Mouse (Mus musculus) kidney, embryonic 15.5 days (tissue): ENCODE data around the gene Srbd1. TPM values are rescaled to one million over a fixed set of nuclear protein-coding genes. Genes with fewer than 3 reads are reported as not detected.

Experiments
- ATAC-seq: fragments of 200-750 bp; cut with Nextera tagmentation; replicated peaks from 2 replicates; pipeline ENCODE4 v1.8.0; 2017; ENCODE audit warnings: moderate TSS enrichment; ENCODE audit not compliant: low FRiP score
- H3K27ac ChIP-seq: fragments of 300-500 bp; sonication (generic); 2 replicates; pipeline ENCODE4 v1.5.1; 2015; ENCODE audit warnings: mild to moderate bottlenecking, inconsistent platforms
- H3K27me3 ChIP-seq: fragments of 300-500 bp; sonication (generic); 2 replicates; pipeline ENCODE4 v1.6.1; 2015; ENCODE audit warnings: inconsistent platforms
- H3K36me3 ChIP-seq: fragments of 300-500 bp; sonication (generic); 2 replicates; pipeline ENCODE4 v1.6.1; 2015; ENCODE audit warnings: inconsistent platforms
- H3K4me1 ChIP-seq: fragments of 300-500 bp; sonication (generic); 2 replicates; pipeline ENCODE4 v1.6.1; 2015; ENCODE audit warnings: inconsistent platforms
- H3K4me2 ChIP-seq: fragments of 300-500 bp; sonication (generic); 2 replicates; pipeline ENCODE4 v1.6.1; 2015; ENCODE audit warnings: moderate library complexity, mild to moderate bottlenecking, inconsistent platforms
- H3K4me3 ChIP-seq: fragments of 300-500 bp; sonication (generic); replicated peaks from 2 replicates; pipeline ENCODE4 v1.5.1; 2015; ENCODE audit warnings: mild to moderate bottlenecking, inconsistent platforms
- H3K9ac ChIP-seq: fragments of 300-500 bp; sonication (generic); 2 replicates; pipeline ENCODE4 v1.6.1; 2015; ENCODE audit warnings: mild to moderate bottlenecking, inconsistent platforms
- H3K9me3 ChIP-seq: fragments of 300-500 bp; sonication (generic); replicated peaks from 2 replicates; pipeline ENCODE4 v1.6.1; 2016; ENCODE audit warnings: inconsistent platforms
- WGBS: fragments of 180-500 bp; shearing (Covaris S2); methylation state at CpG from one replicate; pipeline ENCODE4 v1.1.7; 2015; ENCODE audit warnings: mixed read lengths; 5-methylcytosine and 5-hydroxymethylcytosine counted together
- polyA plus RNA-seq: library from polyadenylated mRNA; unstranded; fragments of >200 nt; fragmentation: Nextera tagmentation; extraction: Ambion mirVana; gene quantifications from 2 replicates; pipeline ENCODE4 v1.2.1, GENCODE M21; 2015

The Srbd1 gene
- polyA plus RNA-seq, 1 experiment from 2014 or later, result 21.0 TPM

GRCm38 (mm10) chr17:85937131-85937530 lies 207.8 kb downstream of the Srbd1 start:
- Histone ChIP-seq H3K4me2 (no peak overlapping the region), H3K27ac (no peak overlapping the region), H3K9me3 (no peaks in the 10 kb centered on the region), H3K9ac (no peak overlapping the region), H3K36me3 (no peaks in the 10 kb centered on the region), H3K4me3 (no peak overlapping the region), H3K4me1 (peaks cover 7% of the 10 kb centered on the region), H3K27me3 (peaks cover 26% of the 10 kb centered on the region)
- no peak for ATAC-seq
- WGBS, result 97% methylated on average over 4 of the region's 4 CpGs

- H3K4me2 ChIP-seq, result no peak overlapping the region
- no peak overlapping the region for H3K9ac ChIP-seq
- no peak overlapping the region for H3K27ac ChIP-seq
- H3K4me3 ChIP-seq, result no peak overlapping the region
- ATAC-seq, result no peak
- peaks cover 31% of the 10 kb centered on the region for H3K27me3 ChIP-seq
- H3K9me3 ChIP-seq, result no peaks in the 10 kb centered on the region
- peaks cover 12% of the 10 kb centered on the region for H3K4me1 ChIP-seq
- H3K36me3 ChIP-seq, result no peaks in the 10 kb centered on the region
- 59% methylated on average over 10 of the region's 10 CpGs for WGBS
These were observed 209.7 kb downstream of the Srbd1 start for GRCm38 (mm10) chr17:85935268-85935667.

Other genes with a start within 250 kb of the Srbd1 start
- gene Prkce, start 22.6 kb upstream of the Srbd1 start, polyA plus RNA-seq, result 6.8 and 7.1 TPM in 2 replicates